Mouse (Mus musculus) left cerebral cortex, adult 2 months (tissue): ENCODE results near the gene Elp1. TPM values are rescaled to one million over a fixed set of nuclear protein-coding genes. Genes with fewer than 3 reads are reported as not detected.

Experiments used
- DNase-seq, 2 experiments: peaks; one replicate each; pipeline ENCODE4 v3.0.0; 2021 to 2022; ENCODE audit warnings: low spot score in 2 of 2, mixed read lengths in 1 of 2; ENCODE audit errors: extremely low spot score in 1 of 2
- H3K27ac ChIP-seq: fragments of 200-600 bp; 2 replicates; pipeline ENCODE4 v1.8.1; 2022
- H3K4me3 ChIP-seq: fragments of 200-600 bp; 2 replicates; pipeline ENCODE4 v1.8.1; 2022
- CTCF ChIP-seq: fragments of 200-600 bp; IDR thresholded peaks from 2 replicates; pipeline ENCODE4 v1.8.1; 2022; ENCODE audit warnings: antibody characterized with exemption, mild to moderate bottlenecking, moderate library complexity
- intact Hi-C: fragments of 180-260 bp; cut with DNase I; formaldehyde crosslinking; loops from one replicate; pipeline ENCODE4 v1.15.1; 2025
- total RNA-seq, 2 experiments: library from RNA; stranded (reverse); gene quantifications; 2 replicates each; pipeline ENCODE4 v1.2.3; 2021

The Elp1 gene
- total RNA-seq, 2 experiments from 2014 or later, result 54.3 to 63.2 TPM

GRCm38 (mm10) chr4:56721469-56721868 is 80.7 kb downstream of the Elp1 start:
- Histone ChIP-seq H3K27ac (peak overlapping the region; percentile 8; the same call in 1 of the 2 replicates), H3K4me3 (no peak overlapping the region)
- intact Hi-C loops, result no loop called here
- TF ChIP-seq CTCF, result peak; percentile 64
- DNase-seq, result no peak

GRCm38 (mm10) chr4:56720403-56720802 is 81.7 kb downstream of the Elp1 start:
- no peak for DNase-seq
- peak overlapping the region; percentile 28; the same call in 1 of the 2 replicates for H3K27ac ChIP-seq
- TF ChIP-seq CTCF, result no peak
- H3K4me3 ChIP-seq, result no peak overlapping the region
- intact Hi-C loops, result no loop called here

DNA sequence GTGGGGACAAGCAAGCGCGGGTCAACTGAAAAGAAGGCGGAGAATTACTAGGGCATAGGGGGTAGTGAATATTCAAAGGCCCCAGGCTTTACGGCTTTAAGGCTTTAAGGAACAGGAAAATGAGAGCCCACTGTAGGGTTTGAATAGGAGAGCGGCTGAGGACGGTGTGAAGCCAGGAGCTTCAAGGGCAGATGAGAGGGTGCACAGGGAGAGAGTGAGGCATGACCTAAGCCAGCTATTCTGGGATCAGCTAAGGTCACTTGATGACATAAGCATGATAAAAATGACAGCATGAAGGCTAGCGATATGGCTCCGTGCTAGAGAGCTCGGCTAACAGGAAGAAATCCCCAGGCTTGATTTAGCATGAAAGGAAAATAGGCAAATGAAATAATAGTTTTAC is 82.7 kb downstream of the Elp1 start:
- TF ChIP-seq CTCF, result no peak
- H3K4me3 ChIP-seq, result no peak overlapping the region
- intact Hi-C loops, result loop anchor here (10.0 kb wide), 1 partner anchor 1315 kb away; no protein-coding TSS in a partner anchor
- H3K27ac ChIP-seq, result no peak overlapping the region
- no peak for DNase-seq

DNA sequence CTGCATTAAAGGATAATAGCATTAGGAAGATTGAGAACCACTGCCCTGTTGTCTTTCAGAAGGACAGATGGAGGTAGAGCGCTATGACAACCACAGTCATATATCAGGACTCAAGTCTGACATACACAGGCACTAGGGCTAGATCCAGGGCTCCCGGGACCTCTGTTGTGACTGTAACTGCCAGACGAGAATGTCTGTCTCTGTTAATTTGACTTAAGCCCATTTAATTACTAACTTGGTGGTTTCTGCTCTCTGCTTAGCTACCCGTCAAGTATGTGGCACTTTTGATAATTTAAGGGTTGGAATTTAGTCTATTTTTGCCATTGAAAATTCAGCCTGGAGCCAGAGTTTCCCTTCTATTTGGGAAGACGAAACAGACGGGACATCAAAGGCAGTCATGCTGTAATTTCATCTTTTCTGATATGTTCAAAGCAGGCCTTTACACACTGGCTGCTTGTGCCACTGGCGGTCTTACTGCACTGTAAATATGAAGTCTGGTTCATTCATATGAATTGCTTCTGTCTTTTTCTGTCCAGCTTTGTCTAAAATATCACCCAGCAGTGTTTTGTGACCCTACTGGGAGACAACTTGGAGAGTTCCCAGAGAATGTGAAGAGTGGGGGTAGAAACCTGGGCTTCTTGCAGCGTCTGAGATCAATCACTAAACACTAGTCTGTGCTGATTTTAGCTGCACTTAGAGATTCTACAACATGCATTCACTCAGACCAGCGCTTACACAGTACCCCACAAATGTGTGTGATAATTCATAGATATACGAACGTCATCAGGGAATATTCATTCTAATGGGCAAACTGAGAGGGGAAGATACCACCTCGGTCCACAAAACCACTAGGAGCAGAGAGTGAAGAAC is 83.3 kb downstream of the Elp1 start:
- Histone ChIP-seq H3K4me3 (no peak overlapping the region), H3K27ac (no peak overlapping the region)
- TF ChIP-seq CTCF, result no peak
- no peak for DNase-seq
- intact Hi-C loops, result loop anchor here (10.0 kb wide), 1 partner anchor 1314 kb away; no protein-coding TSS in a partner anchor

DNA sequence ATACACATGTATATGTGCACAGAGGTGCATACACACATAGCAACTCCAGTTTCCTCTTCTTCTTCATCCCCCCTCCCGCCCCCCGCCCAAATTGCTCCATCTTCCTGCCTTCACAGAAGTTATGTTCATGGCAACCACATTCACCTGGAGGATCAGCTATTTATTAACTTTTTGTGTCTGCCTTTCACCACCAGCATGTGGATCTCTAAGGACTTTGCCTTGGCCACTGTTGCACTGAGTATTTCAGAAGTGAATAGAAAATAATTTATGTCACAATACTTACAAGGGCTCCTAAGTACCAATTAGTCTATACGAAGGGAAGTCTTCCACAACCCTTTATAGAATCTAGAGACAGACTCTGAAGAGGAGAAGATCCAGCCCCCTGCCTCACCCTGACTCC is 84.2 kb downstream of the Elp1 start:
- DNase-seq, result no peak
- no peak for TF ChIP-seq CTCF
- intact Hi-C loops, result loop anchor here (10.0 kb wide), 1 partner anchor 1313 kb away; no protein-coding TSS in a partner anchor

GRCm38 (mm10) chr4:56716801-56717200 is 85.3 kb downstream of the Elp1 start:
- no peak overlapping the region for H3K4me3 ChIP-seq
- intact Hi-C loops, result loop anchor here (10.0 kb wide), 1 partner anchor 1312 kb away; no protein-coding TSS in a partner anchor
- TF ChIP-seq CTCF, result no peak
- DNase-seq, result no peak
- no peak overlapping the region for H3K27ac ChIP-seq

More for the DNA sequence above, 84.2 kb downstream of the Elp1 start:
- H3K27ac ChIP-seq, result no peak overlapping the region
- H3K4me3 ChIP-seq, result no peak overlapping the region

DNA sequence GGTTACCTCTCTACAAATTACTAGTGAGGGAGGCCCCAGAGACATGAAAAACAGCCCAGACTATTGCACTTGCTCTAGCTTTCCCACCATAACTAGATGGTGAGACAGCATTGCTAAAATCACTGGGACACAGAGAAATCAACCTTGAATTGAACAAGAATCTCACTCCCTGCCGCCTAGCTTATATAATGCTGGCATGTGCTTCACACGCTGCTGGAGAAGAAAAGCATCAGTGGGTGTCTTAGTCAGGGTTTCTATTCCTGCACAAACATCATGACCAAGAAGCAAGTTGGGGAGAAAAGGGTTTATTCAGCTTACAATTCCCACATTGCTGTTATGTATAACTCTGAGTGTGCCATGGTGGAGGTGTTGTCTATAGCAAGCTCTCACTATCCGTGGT is 89.0 kb downstream of the Elp1 start:
- H3K4me3 ChIP-seq, result no peak overlapping the region
- peak; percentile 34 to 40 for DNase-seq
- intact Hi-C loops, result loop anchor here (1.0 to 10.0 kb wide), 3 partner anchors 92 to 1386 kb away; no protein-coding TSS in a partner anchor
- H3K27ac ChIP-seq, result peak overlapping the region; percentile 88
- TF ChIP-seq CTCF, result no peak

- DNase-seq, result no peak
- Histone ChIP-seq H3K4me3 (no peak overlapping the region), H3K27ac (no peak overlapping the region)
- intact Hi-C loops, result no loop called here
- no peak for TF ChIP-seq CTCF
Measured at GRCm38 (mm10) chr4:56702234-56702633, 99.9 kb downstream of the Elp1 start.

Other genes starting within 250 kb of the Elp1 start
- gene Gm26657, start 62.3 kb downstream of the Elp1 start, total RNA-seq, result not detected
- not detected for gene Actl7b, start 60.9 kb downstream of the Elp1 start, total RNA-seq
- gene Actl7a, start 58.9 kb downstream of the Elp1 start, total RNA-seq, result not detected
- 10 to 100 TPM; 17.5 to 18.1 TPM for gene Fam206a, start within 50 bp of the Elp1 start, total RNA-seq
- gene Ctnnal1, start 62.9 kb upstream of the Elp1 start, total RNA-seq, result 10 to 100 TPM; 19.9 to 20.2 TPM
- 10 to 100 TPM; 41.7 to 42.2 TPM for gene Tmem245, start 145.1 kb upstream of the Elp1 start, total RNA-seq
- 100 to 1,000 TPM; 204 to 212 TPM for gene Frrs1l, start 188.1 kb upstream of the Elp1 start, total RNA-seq